Comparison of ENCODE assay signal across 21 mouse cellular contexts in the genomic region with DNA sequence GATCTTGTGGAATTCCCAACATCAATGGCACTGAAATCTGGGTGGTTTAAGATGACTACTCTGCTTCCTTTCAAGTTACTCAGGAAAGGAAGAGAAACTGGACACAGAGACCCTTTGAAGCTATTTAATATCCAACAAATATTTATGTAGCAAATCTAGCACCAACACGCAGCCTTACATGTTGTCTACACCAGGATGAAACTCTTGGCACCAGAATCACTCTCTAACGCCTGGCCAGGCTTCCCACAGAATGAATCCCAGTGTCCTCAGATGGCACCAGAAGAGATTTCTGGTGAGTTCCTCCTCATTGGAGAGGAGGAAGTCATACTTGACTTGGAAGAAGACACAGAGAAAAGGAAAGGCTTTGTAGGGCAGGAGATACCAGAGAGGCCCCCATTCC.
"Had no signal": no experiment of that assay in that cellular context is flagged by ENCODE, and none has a peak within 500 bp of the region (broad histone marks: within the 10 kb centered on the region; RNA-seq: fewer than 3 reads in every experiment).

No protein-coding gene starts in this region.

- H3K27me3 ChIP-seq: limb, embryonic 15.5 days had no signal

- ATAC-seq: intestine, postnatal 0 days; liver, postnatal 0 days; midbrain, embryonic 16.5 days had no signal

- H3K9ac ChIP-seq: limb, embryonic 12.5 days; limb, embryonic 15.5 days; liver, embryonic 14.5 days; liver, postnatal 0 days; midbrain, embryonic 12.5 days had no signal

- H3K4me3 ChIP-seq: left cerebral cortex, adult 2 months; limb, embryonic 12.5 days; limb, embryonic 15.5 days; midbrain, embryonic 12.5 days had no signal

- H3K9me3 ChIP-seq: limb, embryonic 12.5 days; limb, embryonic 15.5 days; midbrain, embryonic 12.5 days had no signal

- H3K27ac ChIP-seq: left cerebral cortex, adult 2 months; limb, embryonic 15.5 days; liver, embryonic 14.5 days; macrophage; midbrain, embryonic 12.5 days; stomach, postnatal 0 days had no signal

- DNase-seq: kidney, adult 2 months; kidney, postnatal 10 days; kidney, postnatal 36 days; layer of hippocampus, postnatal 36 days; liver, postnatal 0 days; right cerebral cortex, adult 18-20 months; right cerebral cortex, postnatal 14 days; right cerebral cortex, postnatal 4 days; thymus, adult 2 months; thymus, postnatal 14 days; thymus, postnatal 4 days had no signal

- H3K36me3 ChIP-seq: limb, embryonic 12.5 days; limb, embryonic 15.5 days; midbrain, embryonic 12.5 days had no signal

- H3K4me2 ChIP-seq: limb, embryonic 12.5 days; limb, embryonic 15.5 days; liver, embryonic 11.5 days; midbrain, embryonic 12.5 days had no signal
